Mouse (Mus musculus): ENCODE measurements around the gene Pax7.
A peak's percentile ranks its signal among the peaks of the same experiment; 100 is the strongest.

Pax7 gene

GRCm38 (mm10) chr4:139750926-139751325 lies 82.4 kb downstream of the Pax7 start:
- no peak for DNase-seq (ENCODE audit: low spot score in 2 of 2)

GRCm38 (mm10) chr4:139747190-139747936 lies 86.0 kb downstream of the Pax7 start:
- DNase-seq (ENCODE audit: low spot score in 2 of 2) = no peak

- no peak for DNase-seq (ENCODE audit: low spot score in 2 of 2)
These were observed 87.2 kb downstream of the Pax7 start for GRCm38 (mm10) chr4:139746177-139746576.

- DNase-seq (ENCODE audit: low spot score in 2 of 2) = no peak
These were observed 88.4 kb downstream of the Pax7 start for GRCm38 (mm10) chr4:139744765-139745395.

- no peak for DNase-seq (ENCODE audit: low spot score in 2 of 2)
These were observed 89.7 kb downstream of the Pax7 start for GRCm38 (mm10) chr4:139743626-139744025.

- peak; percentile 37 to 59 for DNase-seq (ENCODE audit: low spot score in 2 of 2)
These were observed 96.3 kb downstream of the Pax7 start for GRCm38 (mm10) chr4:139737035-139737434.

GRCm38 (mm10) chr4:139727101-139727500 lies 106.2 kb downstream of the Pax7 start:
- DNase-seq (ENCODE audit: low spot score in 2 of 2) = no peak

GRCm38 (mm10) chr4:139725421-139725820 lies 107.9 kb downstream of the Pax7 start:
- DNase-seq (ENCODE audit: low spot score in 2 of 2) = no peak

GRCm38 (mm10) chr4:139724296-139724695 lies 109.0 kb downstream of the Pax7 start:
- no peak for DNase-seq (ENCODE audit: low spot score in 2 of 2)

- DNase-seq (ENCODE audit: low spot score in 2 of 2) = no peak
These were observed 114.3 kb downstream of the Pax7 start for GRCm38 (mm10) chr4:139718978-139719377.

GRCm38 (mm10) chr4:139716477-139717169 lies 116.7 kb downstream of the Pax7 start:
- peak in 1 of 2 experiments; percentile 13 for DNase-seq (ENCODE audit: low spot score in 2 of 2)

GRCm38 (mm10) chr4:139715241-139715932 lies 117.9 kb downstream of the Pax7 start:
- DNase-seq (ENCODE audit: low spot score in 2 of 2) = no peak

- DNase-seq (ENCODE audit: low spot score in 2 of 2) = no peak
These were observed 122.6 kb downstream of the Pax7 start for GRCm38 (mm10) chr4:139710467-139711334.

- no peak for DNase-seq (ENCODE audit: low spot score in 2 of 2)
These were observed 127.3 kb downstream of the Pax7 start for GRCm38 (mm10) chr4:139705986-139706385.

GRCm38 (mm10) chr4:139703468-139703867 lies 129.9 kb downstream of the Pax7 start:
- no peak for DNase-seq (ENCODE audit: low spot score in 2 of 2)

- no peak for DNase-seq (ENCODE audit: low spot score in 2 of 2)
These were observed 130.4 kb downstream of the Pax7 start for GRCm38 (mm10) chr4:139702914-139703313.

- DNase-seq (ENCODE audit: low spot score in 2 of 2) = no peak
These were observed 134.7 kb downstream of the Pax7 start for GRCm38 (mm10) chr4:139698602-139699001.

- no peak for DNase-seq (ENCODE audit: low spot score in 2 of 2)
These were observed 135.6 kb downstream of the Pax7 start for GRCm38 (mm10) chr4:139697755-139698154.

GRCm38 (mm10) chr4:139693315-139693714 lies 140.0 kb downstream of the Pax7 start:
- no peak for DNase-seq (ENCODE audit: low spot score in 2 of 2)

GRCm38 (mm10) chr4:139689627-139690269 lies 143.6 kb downstream of the Pax7 start:
- no peak for DNase-seq (ENCODE audit: low spot score in 2 of 2)

GRCm38 (mm10) chr4:139688058-139688457 lies 145.3 kb downstream of the Pax7 start:
- no peak for DNase-seq (ENCODE audit: low spot score in 2 of 2)
